Mouse (Mus musculus): Measurements from ENCODE around the gene Gm43518.

The Gm43518 gene

DNA sequence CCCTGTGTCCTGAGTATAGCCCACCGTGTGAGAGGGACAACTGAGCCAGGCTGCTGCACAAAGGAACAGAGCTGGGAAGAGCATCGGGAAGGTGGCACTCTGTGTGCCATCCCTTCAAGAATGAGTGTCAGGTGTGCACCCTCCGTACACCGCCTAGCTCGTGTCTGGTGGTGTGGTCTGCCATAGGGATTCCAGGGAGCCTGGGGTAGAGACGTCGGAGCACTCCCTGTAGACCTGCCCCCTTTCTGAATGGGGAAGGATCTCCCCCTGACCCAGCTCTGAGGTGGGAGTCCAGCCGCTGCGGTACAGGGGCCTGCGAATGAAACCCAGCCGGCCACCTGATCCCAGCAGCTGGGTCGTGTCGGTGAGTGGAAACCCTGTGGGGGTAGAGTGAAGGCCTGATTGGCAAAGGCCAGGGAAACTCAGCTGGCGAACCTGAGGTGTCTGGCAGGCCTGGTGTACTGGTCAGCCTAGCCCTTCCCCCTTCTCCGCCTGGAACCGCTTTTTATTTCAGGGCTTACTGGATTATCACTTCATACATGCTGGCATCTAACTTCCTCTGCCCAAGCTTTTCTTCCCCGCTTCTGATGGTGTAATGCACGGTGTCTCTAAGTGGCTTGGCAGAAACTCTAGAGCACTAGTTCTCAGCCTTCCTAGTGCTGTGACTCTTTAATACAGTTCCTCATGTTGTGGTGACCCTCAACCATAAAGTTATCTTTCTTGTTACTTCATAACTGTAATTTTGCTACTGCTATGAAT, 52.2 kb downstream of the Gm43518 start:
- ATAC-seq (ENCODE audit: low TSS enrichment): no peak

DNA sequence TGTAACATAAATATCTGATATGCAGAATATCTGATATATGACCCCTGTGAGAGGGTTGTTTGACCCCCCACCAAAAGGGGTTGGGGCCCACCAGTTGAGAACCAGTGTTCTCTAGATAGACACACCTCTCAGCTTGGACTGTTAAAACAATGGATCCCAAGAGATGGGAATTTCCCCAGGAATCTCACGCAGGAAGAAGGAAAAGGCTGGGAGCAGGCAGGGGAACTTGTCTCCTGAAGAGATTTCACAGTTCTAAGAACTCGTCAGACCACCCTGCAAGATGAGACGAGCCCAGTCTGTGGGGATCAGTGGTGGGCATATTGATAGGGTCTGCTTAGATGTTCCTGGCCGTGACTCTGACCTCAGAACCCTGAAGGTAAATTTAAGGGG, 52.8 kb downstream of the Gm43518 start:
- ATAC-seq (ENCODE audit: low TSS enrichment): no peak

DNA sequence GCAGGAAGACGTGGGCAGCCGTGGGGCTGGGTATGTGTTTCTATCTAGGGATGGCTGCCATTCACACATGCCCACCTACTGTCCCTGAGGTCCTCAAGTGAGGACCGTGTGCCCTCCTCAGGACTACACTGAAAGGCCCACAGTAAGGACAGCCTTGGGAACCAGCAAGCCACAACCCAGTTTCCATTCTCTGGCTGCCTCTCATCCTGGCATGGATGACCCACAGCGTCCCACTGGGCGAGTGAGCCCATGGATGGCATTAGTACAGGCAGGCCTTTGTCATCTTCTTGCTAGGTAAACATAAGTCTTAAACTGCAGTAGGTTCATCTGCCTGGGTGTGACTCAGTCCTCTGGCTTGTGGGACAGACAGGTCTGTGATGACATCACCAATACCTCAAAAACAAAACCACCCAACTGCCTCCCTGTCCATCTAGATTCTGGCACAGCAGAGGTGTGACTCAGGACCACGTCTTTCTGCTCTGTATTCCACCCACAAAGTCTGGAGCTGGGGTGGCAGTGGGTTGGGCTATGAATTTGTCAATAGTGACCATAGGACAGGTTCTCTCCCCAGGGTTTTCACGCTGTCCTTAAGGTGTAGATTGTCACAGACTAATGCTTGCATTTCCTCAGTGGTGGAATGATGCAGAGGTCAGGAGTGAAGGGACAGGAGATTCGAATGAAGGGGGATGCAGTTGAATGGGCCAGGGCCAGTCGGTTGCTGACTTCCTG, 53.5 kb downstream of the Gm43518 start:
- peak; percentile 31; the same call in 1 of the 2 replicates for ATAC-seq (ENCODE audit: low TSS enrichment)

DNA sequence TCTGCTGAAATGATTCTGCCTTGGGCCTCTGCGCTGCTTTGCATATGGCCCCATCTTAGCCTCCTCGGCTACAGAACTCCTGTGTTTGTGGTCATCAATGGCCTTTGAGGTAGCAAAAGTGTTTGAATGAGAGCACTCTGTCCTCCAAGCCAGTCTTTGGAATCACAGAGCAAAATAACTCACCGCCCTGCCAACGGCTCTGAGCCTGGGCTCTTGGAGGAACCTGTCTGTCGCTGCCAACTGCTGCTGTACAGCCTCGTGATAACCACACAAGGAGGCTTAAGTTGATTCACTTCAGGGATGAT, 54.0 kb downstream of the Gm43518 start:
- ATAC-seq (ENCODE audit: low TSS enrichment): no peak

DNA sequence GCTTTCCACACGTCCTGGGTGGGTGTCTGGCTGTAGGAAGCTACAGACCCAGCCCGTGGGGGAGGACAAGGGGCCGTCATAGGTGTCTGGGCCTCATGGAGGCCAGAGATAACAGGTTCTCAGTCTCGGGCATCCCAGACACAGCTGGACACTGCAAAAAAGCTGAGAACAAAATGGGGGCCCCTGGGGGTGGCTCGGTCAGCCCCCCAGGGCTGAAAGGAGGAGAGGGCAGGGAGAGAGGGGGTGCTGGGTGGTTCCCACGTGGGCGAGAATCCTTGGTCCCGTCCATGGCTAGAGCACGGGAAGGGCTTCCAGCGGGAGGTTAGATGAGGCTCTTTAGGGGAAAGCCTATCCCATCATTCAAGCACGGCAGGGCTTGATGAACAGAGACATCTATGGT, 55.6 kb downstream of the Gm43518 start:
- no peak for ATAC-seq (ENCODE audit: low TSS enrichment)

DNA sequence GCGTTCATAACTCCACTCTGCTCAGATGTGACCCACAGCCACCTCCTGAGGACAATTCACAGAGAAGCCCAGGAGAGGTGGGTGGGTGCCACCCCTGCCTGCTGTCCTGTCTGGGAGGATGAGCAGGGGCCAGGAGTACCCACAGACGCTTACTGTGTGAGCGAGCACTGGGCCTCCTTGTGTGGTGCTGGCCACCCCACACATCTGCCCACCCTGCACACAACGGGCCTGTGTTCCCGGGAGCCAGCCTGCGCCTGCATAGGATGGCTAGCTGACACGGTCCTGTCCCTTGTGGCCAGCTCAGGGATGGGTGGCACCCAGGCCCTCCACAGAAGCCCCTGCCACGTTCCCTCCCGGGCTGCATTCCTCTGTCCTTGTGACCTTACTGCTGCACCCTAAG, 58.2 kb downstream of the Gm43518 start:
- peak; percentile 57 for ATAC-seq (ENCODE audit: low TSS enrichment)

DNA sequence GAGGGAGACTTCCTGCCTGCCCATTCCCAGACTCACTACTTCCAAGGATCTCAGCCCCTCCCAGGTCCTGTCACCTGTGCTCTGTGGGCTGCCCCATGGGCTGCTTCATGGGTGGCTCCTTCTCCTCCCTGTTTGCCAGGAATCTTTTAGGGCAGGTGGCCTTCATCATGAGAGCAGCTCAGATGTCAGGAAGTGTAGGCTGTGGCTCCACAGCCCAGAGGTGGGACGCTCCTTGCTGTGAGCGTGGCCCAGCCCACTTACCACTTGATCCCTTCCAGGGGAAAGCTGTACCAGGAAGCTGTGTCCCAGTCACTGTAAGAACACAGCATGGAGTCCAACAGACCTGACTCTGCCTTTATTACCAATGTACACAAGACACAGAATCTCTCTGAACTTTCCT, 59.7 kb downstream of the Gm43518 start:
- ATAC-seq (ENCODE audit: low TSS enrichment): no peak

DNA sequence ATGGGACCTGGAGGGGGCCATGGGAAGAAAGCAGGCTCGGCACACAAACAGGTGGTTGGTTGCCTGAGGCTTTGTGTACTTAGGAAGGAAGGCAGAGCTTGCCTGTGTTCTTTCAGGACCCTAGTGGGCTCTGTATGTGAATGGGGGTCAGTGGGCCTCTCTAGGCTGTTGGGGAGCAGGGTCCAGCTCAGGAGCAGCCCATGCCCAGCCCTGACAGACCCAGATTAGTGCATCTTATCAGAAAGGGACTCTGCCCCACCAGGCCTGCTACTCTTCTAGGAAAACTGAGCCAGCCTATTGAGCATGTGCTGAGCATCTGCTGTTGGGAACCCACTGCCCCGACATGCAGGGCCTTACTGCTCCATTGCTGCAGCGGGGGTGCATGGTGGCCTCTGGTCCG, 60.3 kb downstream of the Gm43518 start:
- ATAC-seq (ENCODE audit: low TSS enrichment): no peak
